Mouse (Mus musculus) limb, embryonic 10.5 days (tissue): ENCODE measurements around the gene Pcdh7. TPM values are rescaled to one million over a fixed set of nuclear protein-coding genes. Genes with fewer than 3 reads are reported as not detected.

Experiments used
- DNase-seq: peaks from one replicate; pipeline ENCODE4 v3.0.0-alpha.2; 2017; ENCODE audit warnings: low spot score
- H3K27ac ChIP-seq: fragments of 300-500 bp; sonication (generic); 2 replicates; pipeline ENCODE4 v1.5.1; 2016; ENCODE audit warnings: mild to moderate bottlenecking
- H3K27me3 ChIP-seq: fragments of 300-500 bp; sonication (generic); 2 replicates; pipeline ENCODE4 v1.6.1; 2016; ENCODE audit warnings: low read depth, mild to moderate bottlenecking; ENCODE audit not compliant: poor library complexity, severe bottlenecking
- H3K36me3 ChIP-seq: fragments of 300-500 bp; sonication (generic); 2 replicates; pipeline ENCODE4 v1.6.1; 2016; ENCODE audit warnings: mild to moderate bottlenecking, moderate library complexity
- H3K4me1 ChIP-seq: fragments of 300-500 bp; sonication (generic); 2 replicates; pipeline ENCODE4 v1.6.1; 2016
- H3K4me3 ChIP-seq: fragments of 300-500 bp; sonication (generic); 2 replicates; pipeline ENCODE4 v1.5.1; 2016; ENCODE audit warnings: mild to moderate bottlenecking, moderate library complexity
- H3K9me3 ChIP-seq: fragments of 300-500 bp; sonication (generic); replicated peaks from 2 replicates; pipeline ENCODE4 v1.6.1; 2016; ENCODE audit warnings: mild to moderate bottlenecking
- WGBS: fragments of 180-500 bp; shearing (Covaris S2); methylation state at CpG from one replicate; pipeline ENCODE4 v1.1.7; 2016; 5-methylcytosine and 5-hydroxymethylcytosine counted together
- polyA plus RNA-seq: library from polyadenylated mRNA; unstranded; fragments of >200 nt; fragmentation: Nextera tagmentation; extraction: Ambion mirVana; gene quantifications from 2 replicates; pipeline ENCODE4 v1.2.1, GENCODE M21; 2016

Gene Pcdh7
- polyA plus RNA-seq, 1 experiment from 2014 or later = 6.0 TPM

DNA sequence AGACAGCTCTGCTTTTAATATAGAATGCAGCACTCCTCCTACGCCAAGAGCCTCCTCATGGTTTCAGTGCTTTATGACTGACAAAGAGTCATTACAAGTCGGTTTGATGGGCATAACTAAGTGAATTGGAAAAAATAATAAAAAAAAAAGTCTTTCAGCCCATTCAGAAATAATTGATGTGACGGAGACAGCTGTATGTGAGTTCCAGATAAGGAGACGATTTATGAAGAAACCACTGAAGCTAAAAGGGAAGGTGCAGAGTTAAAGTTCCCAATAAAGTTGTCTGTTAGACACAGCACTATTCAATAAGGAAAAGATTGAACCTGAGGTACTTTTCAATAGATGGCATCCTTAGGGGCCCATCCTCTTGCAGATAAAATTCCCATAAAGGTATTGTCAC lies 189.5 kb downstream of the Pcdh7 start:
- H3K4me1 ChIP-seq = peaks cover 8% of the 10 kb centered on the region
- WGBS = 70% methylated on average over 4 of the region's 4 CpGs
- no peaks in the 10 kb centered on the region for H3K27me3 ChIP-seq
- no peak overlapping the region for H3K27ac ChIP-seq
- H3K4me3 ChIP-seq = no peak overlapping the region
- H3K9me3 ChIP-seq = no peaks in the 10 kb centered on the region
- no peaks in the 10 kb centered on the region for H3K36me3 ChIP-seq
- DNase-seq = no peak

DNA sequence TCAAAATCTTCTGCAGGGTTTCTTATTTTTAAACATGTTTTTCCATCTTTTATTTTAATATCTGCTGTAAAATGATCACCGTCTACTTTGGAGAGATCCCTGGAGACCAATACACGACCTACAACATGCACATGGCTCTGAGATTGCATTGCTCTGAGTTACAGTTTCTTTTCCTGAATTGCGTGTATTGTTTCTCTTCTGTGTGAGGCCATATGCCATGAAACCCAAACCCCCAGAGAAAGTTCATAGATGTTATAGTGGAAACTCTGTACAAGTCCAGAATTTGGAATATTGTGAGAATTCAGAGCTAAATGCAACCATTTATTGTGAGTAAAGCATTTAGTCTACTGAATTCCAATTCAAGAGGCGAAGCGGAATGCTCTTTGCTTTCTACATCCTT lies 203.4 kb downstream of the Pcdh7 start:
- Histone ChIP-seq H3K27me3 (no peaks in the 10 kb centered on the region), H3K36me3 (no peaks in the 10 kb centered on the region), H3K9me3 (no peaks in the 10 kb centered on the region), H3K4me3 (no peak overlapping the region), H3K4me1 (no peaks in the 10 kb centered on the region), H3K27ac (no peak overlapping the region)
- WGBS = 89% methylated on average over 5 of the region's 5 CpGs
- DNase-seq = no peak

DNA sequence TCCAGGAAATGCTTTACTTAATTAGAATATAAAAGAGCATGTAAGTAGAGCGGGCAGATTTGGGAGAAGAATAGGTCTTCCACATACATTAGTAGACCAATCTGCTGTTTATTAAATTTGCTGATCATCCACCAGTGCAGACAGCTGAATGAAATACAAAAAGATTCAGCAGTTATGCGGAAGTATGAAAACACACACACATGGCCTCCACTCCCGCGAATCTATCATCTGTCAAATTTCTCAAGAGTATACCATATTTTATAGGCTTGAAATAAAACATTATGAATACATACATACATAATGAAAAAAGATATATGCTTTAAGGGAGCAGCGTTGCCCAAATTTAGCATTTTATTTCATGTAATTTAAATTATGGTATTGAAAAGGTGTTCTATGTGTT lies 213.6 kb downstream of the Pcdh7 start:
- H3K27ac ChIP-seq = no peak overlapping the region
- WGBS = 92% methylated on average over 5 of the region's 5 CpGs
- H3K9me3 ChIP-seq = no peaks in the 10 kb centered on the region
- H3K27me3 ChIP-seq = no peaks in the 10 kb centered on the region
- no peaks in the 10 kb centered on the region for H3K36me3 ChIP-seq
- no peak overlapping the region for H3K4me3 ChIP-seq
- H3K4me1 ChIP-seq = no peaks in the 10 kb centered on the region
- no peak for DNase-seq

DNA sequence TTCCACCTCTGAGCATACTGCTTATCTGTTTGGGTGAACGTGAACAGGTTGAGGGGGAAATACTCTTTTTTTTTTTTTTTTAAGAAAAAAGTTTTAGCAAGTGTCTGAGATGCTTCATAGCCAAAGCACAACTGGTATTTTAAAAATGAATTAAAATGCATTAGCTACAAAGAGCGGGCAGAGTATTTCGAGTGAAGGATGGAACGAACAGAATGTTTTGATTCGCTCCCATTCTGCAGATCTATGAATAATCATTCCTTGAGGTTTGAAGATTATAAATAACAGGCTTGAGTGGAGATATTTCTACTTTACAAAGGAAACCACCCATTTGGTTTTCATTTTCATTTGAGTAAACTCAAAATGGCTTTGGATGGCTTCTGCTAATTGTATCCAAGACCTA lies 214.0 kb downstream of the Pcdh7 start:
- no peaks in the 10 kb centered on the region for H3K4me1 ChIP-seq
- no peaks in the 10 kb centered on the region for H3K9me3 ChIP-seq
- H3K4me3 ChIP-seq = no peak overlapping the region
- H3K27me3 ChIP-seq = no peaks in the 10 kb centered on the region
- no peaks in the 10 kb centered on the region for H3K36me3 ChIP-seq
- WGBS = 88% methylated on average over 5 of the region's 5 CpGs
- H3K27ac ChIP-seq = no peak overlapping the region
- no peak for DNase-seq

DNA sequence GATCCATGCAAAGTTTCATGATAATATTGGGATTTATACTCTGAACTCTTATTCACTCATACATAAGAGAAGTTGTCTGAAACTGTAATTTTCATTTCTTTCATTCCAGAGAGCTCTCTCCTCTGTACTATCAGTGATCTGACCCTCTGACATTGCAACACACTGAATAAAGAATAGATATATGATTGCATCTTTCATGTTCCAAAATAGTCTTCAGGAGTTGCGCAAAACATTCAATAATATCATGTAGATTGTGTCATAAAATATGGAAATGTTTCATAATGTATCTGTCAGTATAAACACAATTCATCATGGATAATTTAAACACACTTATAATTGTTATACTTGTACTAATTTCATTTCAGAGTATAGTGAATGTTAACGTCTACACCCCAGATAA lies 216.9 kb downstream of the Pcdh7 start:
- no peaks in the 10 kb centered on the region for H3K4me1 ChIP-seq
- DNase-seq = no peak
- H3K4me3 ChIP-seq = no peak overlapping the region
- WGBS = 89% methylated on average over 2 of the region's 2 CpGs
- H3K27me3 ChIP-seq = no peaks in the 10 kb centered on the region
- no peaks in the 10 kb centered on the region for H3K9me3 ChIP-seq
- no peak overlapping the region for H3K27ac ChIP-seq
- no peaks in the 10 kb centered on the region for H3K36me3 ChIP-seq

DNA sequence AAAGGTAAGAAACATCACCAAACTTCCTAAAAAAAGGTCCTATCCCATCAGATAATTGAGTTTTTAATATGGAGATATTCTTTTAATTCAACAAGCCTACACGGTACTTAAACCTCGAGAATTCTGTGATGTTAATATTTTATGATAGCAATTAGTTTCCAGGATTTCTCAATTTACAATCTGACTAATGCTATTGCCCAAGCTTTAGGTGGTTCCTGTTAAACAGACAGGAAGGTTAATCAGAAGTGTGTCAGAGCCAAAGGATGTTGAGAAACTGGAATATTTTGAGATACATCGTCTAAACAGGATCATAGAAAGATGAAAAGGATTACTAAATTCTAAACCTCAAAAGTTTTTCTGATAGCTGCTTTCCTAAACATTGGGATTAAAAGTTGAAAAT lies 222.7 kb downstream of the Pcdh7 start:
- WGBS = 75% methylated on average over 3 of the region's 3 CpGs
- Histone ChIP-seq H3K27me3 (no peaks in the 10 kb centered on the region), H3K36me3 (no peaks in the 10 kb centered on the region), H3K4me3 (no peak overlapping the region), H3K27ac (no peak overlapping the region), H3K9me3 (no peaks in the 10 kb centered on the region), H3K4me1 (peaks cover 1% of the 10 kb centered on the region; the same call in 1 of the 2 replicates)
- DNase-seq = no peak

DNA sequence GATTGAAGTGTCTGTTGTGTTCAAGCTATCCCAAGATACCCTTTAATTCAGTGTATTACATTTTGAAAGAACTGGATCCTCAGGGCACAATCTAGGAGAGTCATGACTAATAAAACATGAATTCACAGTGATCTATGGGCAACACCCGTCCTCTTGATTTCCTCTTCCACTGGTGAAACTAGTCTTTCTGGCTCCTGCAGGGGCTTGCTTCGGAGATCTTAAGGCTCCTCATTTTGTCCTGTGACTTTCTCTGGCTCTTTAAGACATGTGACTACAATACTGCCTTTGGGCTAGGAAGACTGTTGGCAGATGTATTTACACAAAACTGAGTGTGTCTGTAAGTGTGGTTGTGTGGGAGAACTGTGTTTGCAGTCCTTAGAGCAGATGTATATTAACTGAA lies 225.4 kb downstream of the Pcdh7 start:
- H3K4me1 ChIP-seq = peaks cover 2% of the 10 kb centered on the region; the same call in 1 of the 2 replicates
- H3K27me3 ChIP-seq = no peaks in the 10 kb centered on the region
- no peak for DNase-seq
- H3K27ac ChIP-seq = no peak overlapping the region
- H3K4me3 ChIP-seq = no peak overlapping the region
- H3K9me3 ChIP-seq = no peaks in the 10 kb centered on the region
- 61% methylated on average over 2 of the region's 2 CpGs for WGBS
- H3K36me3 ChIP-seq = no peaks in the 10 kb centered on the region

DNA sequence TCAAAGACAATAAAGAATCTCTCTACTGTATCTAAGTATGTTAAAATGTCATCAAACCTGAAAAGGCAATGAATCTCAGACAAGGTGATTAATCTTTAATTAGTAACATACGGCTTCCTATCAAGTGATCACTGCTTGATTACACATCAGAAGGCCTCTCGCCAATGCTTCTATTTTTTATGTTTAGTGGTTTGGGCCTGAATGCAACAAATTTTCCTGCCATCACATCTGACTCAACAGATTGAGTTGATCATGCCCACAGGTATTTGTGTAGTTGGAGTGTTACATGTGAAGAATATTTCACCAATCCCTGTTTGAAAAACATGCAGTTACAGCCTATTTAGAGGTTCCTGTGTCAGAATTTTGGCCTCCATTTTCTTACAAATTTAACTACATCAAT lies 225.8 kb downstream of the Pcdh7 start:
- H3K9me3 ChIP-seq = no peaks in the 10 kb centered on the region
- peaks cover 2% of the 10 kb centered on the region; the same call in 1 of the 2 replicates for H3K4me1 ChIP-seq
- H3K27ac ChIP-seq = no peak overlapping the region
- no peaks in the 10 kb centered on the region for H3K27me3 ChIP-seq
- no peaks in the 10 kb centered on the region for H3K36me3 ChIP-seq
- DNase-seq = no peak
- no peak overlapping the region for H3K4me3 ChIP-seq
- 54% methylated on average over 2 of the region's 2 CpGs for WGBS

DNA sequence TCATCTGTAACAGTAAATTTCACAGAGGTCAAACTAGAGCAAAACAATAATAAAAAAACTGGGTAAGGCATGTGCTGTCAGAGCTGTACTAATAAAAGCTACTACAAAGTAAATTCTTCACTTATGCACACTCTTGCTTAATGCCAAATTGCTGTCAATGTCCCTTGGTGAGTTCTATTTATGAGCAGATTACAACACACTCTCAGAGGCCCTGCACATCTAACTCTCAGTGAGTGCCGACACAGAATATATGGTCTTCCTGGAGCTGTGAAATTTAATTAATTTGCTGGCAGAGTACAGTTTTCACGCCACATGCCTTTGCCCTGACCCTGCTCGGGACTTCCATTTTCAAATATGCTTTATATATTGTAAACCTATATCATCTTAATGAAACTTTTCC lies 227.7 kb downstream of the Pcdh7 start:
- H3K4me1 ChIP-seq = peaks cover 2% of the 10 kb centered on the region; the same call in 1 of the 2 replicates
- H3K27ac ChIP-seq = no peak overlapping the region
- WGBS = 51% methylated on average over 3 of the region's 3 CpGs
- no peaks in the 10 kb centered on the region for H3K36me3 ChIP-seq
- H3K4me3 ChIP-seq = no peak overlapping the region
- no peak for DNase-seq
- H3K27me3 ChIP-seq = no peaks in the 10 kb centered on the region
- no peaks in the 10 kb centered on the region for H3K9me3 ChIP-seq

DNA sequence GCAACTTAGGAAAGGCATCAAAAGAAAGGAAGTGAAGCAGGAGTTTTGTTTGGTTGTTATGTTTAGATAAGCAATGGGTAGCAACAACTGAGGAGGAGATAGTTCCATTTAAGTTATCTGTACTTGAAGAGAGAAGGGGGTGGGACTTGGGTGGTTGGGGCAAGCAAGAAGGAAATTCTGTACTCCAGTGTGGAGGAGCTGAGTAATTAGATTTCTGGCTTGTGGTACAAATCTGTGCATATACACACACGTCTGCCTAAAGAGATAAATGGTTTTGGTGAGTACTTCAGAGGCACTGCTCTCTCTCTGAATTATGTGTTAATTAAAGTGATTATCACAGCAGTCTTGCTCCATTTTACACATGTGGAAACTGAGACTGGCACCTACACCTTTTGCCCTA lies 241.6 kb downstream of the Pcdh7 start:
- H3K4me3 ChIP-seq = no peak overlapping the region
- no peaks in the 10 kb centered on the region for H3K9me3 ChIP-seq

DNA sequence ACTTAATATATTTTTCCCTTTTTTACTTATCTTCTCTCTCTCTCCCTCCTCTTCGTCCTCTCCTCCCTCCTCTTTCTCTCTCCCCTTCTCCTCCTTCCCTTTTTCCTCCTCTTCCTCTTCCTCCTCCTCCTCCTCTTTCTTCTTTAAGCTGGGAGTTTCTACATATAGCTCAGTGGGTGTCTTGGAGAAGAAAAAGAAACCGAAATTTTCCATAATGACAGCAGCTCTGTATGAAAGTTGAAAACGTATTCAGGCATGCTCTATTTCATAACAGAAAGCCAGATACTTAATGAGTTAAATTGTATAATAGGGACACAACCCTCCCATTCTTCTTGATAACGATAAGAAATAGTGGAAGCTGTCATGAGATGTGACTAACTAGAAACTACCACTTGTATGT lies 246.0 kb downstream of the Pcdh7 start:
- no peaks in the 10 kb centered on the region for H3K9me3 ChIP-seq
- WGBS = 85% methylated on average over 4 of the region's 4 CpGs
- no peaks in the 10 kb centered on the region for H3K36me3 ChIP-seq

More for the DNA sequence above, 241.6 kb downstream of the Pcdh7 start:
- DNase-seq = no peak
- peaks cover 4% of the 10 kb centered on the region; the same call in 1 of the 2 replicates for H3K4me1 ChIP-seq
- H3K27me3 ChIP-seq = no peaks in the 10 kb centered on the region
- H3K36me3 ChIP-seq = no peaks in the 10 kb centered on the region
- no peak overlapping the region for H3K27ac ChIP-seq
- 50% methylated on average over 1 of the region's 1 CpGs for WGBS

DNA sequence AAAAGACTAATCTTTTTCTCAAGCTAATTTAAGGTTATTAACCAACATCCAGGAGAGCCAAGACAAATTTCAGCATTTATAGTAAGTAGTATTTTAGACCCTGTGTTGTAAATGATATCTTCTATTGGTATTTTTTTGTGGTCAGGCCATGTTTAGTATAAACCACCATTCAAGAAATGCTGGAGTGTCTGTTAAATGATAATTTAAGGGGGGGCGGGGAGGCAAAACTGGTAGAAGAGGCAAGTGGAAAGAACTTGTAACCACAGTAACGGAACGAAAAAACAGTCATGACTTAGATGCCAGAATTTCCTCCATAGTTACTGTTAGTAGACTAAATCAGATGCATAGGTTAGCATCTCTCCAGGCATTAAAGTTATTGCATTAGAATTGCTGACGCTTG lies 246.4 kb downstream of the Pcdh7 start:
- H3K9me3 ChIP-seq = no peaks in the 10 kb centered on the region
- DNase-seq = no peak
- H3K4me3 ChIP-seq = no peak overlapping the region
- no peaks in the 10 kb centered on the region for H3K36me3 ChIP-seq
- no peaks in the 10 kb centered on the region for H3K27me3 ChIP-seq
- 92% methylated on average over 4 of the region's 4 CpGs for WGBS
- H3K27ac ChIP-seq = no peak overlapping the region
- peaks cover 4% of the 10 kb centered on the region; the same call in 1 of the 2 replicates for H3K4me1 ChIP-seq

More for the DNA sequence above, 246.0 kb downstream of the Pcdh7 start:
- Histone ChIP-seq H3K4me1 (peaks cover 4% of the 10 kb centered on the region; the same call in 1 of the 2 replicates), H3K27me3 (no peaks in the 10 kb centered on the region), H3K27ac (no peak overlapping the region), H3K4me3 (no peak overlapping the region)
- DNase-seq = no peak

DNA sequence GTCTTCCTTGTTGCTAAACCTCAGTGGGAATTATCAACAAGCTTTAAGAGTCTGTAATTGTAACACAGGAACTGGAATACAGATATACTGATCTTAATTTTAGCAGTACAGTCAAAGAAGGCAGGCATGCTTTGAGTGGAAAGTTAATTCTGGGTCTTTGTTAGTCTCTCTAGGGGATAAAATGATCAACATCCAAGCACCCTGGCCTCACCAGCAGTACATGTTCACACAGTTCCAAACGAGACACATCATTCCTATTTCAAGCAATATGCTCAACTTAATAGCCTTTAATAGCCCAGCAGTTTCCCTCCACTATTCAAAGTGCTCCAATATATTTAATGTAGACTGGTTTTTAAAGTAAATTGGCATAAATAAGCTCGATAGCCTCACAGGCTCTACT lies 275.8 kb downstream of the Pcdh7 start:
- no peaks in the 10 kb centered on the region for H3K36me3 ChIP-seq
- H3K27ac ChIP-seq = no peak overlapping the region
- H3K9me3 ChIP-seq = no peaks in the 10 kb centered on the region
- no peak for DNase-seq
- no peaks in the 10 kb centered on the region for H3K27me3 ChIP-seq
- H3K4me3 ChIP-seq = no peak overlapping the region
- 87% methylated on average over 2 of the region's 2 CpGs for WGBS
- no peaks in the 10 kb centered on the region for H3K4me1 ChIP-seq

DNA sequence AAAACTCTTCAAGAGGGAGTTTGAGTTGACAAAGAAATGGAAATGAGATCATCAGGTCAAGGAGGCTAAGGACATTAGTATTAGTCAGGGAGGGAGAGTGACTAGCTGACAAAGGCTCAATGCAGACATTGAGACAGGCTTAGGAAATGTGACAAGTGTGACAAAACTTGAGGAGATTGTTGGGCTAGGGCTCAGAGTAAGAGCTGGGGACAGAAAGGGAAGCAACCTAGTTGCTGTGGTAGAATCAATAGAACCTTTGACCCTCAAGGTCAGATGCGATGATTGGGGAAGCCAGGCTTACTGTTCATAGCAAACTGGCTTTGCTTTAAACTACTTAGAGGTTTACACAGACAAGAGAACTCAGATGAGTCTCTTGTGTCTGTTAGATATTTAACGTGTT lies 303.6 kb downstream of the Pcdh7 start:
- 79% methylated on average over 2 of the region's 2 CpGs for WGBS
- H3K9me3 ChIP-seq = no peaks in the 10 kb centered on the region
- H3K4me1 ChIP-seq = peaks cover 7% of the 10 kb centered on the region
- H3K27ac ChIP-seq = no peak overlapping the region
- DNase-seq = no peak
- no peaks in the 10 kb centered on the region for H3K36me3 ChIP-seq
- no peak overlapping the region for H3K4me3 ChIP-seq
- H3K27me3 ChIP-seq = no peaks in the 10 kb centered on the region
